Comparison of ENCODE assay signal across 15 mouse cellular contexts in genomic region chr3:154927757-154928156, GRCm38 (mm10).
A peak's percentile ranks its signal among the peaks of the same experiment; 100 is the strongest.
DNase-seq lines count a peak whose midpoint lies in the region; ATAC-seq and TF ChIP-seq lines count a peak whose summit lies in the region.
"Had no signal": no experiment of that assay in that cellular context is flagged by ENCODE, and none has a peak within 500 bp of the region (broad histone marks: within the 10 kb centered on the region; RNA-seq: fewer than 3 reads in every experiment).

No protein-coding gene starts in this region.

- no peak overlapping the region for H3K4me2 ChIP-seq in forebrain, embryonic 15.5 days (replicated peaks)
- H3K4me2 ChIP-seq in hindbrain, embryonic 11.5 days (replicated peaks; ENCODE audit: low read depth, low read length) = no peak overlapping the region
- H3K4me2 ChIP-seq in midbrain, embryonic 14.5 days (ENCODE audit: low read length) = peak overlapping the region; percentile 3; the same call in 1 of the 2 replicates
- no peak overlapping the region for H3K4me2 ChIP-seq in lung, postnatal 0 days (replicated peaks; ENCODE audit: low read depth, low read length)
- H3K4me2 ChIP-seq: embryonic facial prominence, embryonic 15.5 days; limb, embryonic 12.5 days had no signal

- H3K4me1 ChIP-seq in forebrain, embryonic 15.5 days = peaks cover 4% of the 10 kb centered on the region; the same call in 1 of the 2 replicates
- H3K4me1 ChIP-seq in forebrain, embryonic 10.5 days = peaks cover 7% of the 10 kb centered on the region
- no peaks in the 10 kb centered on the region for H3K4me1 ChIP-seq in hindbrain, embryonic 11.5 days (replicated peaks; ENCODE audit: control insufficient read depth, insufficient read depth, low read length)
- peaks cover 10% of the 10 kb centered on the region; the same call in 1 of the 2 replicates for H3K4me1 ChIP-seq in midbrain, embryonic 14.5 days (ENCODE audit: control insufficient read depth, insufficient read depth, low read length)
- no peaks in the 10 kb centered on the region for H3K4me1 ChIP-seq in lung, postnatal 0 days (ENCODE audit: insufficient read depth, low read depth, low read length)
- H3K4me1 ChIP-seq: embryonic facial prominence, embryonic 15.5 days; limb, embryonic 12.5 days had no signal

- 43% methylated on average over 8 of the region's 8 CpGs for WGBS in forebrain, embryonic 15.5 days
- 64% methylated on average over 8 of the region's 8 CpGs for WGBS in forebrain, embryonic 10.5 days
- WGBS in hindbrain, embryonic 11.5 days = 57% methylated on average over 8 of the region's 8 CpGs
- 42% methylated on average over 8 of the region's 8 CpGs for WGBS in midbrain, embryonic 14.5 days
- 62% methylated on average over 8 of the region's 8 CpGs for WGBS in lung, postnatal 0 days

- DNase-seq in forebrain, embryonic 10.5 days (ENCODE audit: extremely low spot score, low spot score) = no peak
- DNase-seq in brain, embryonic 14.5 days (ENCODE audit: low read depth) = peak; percentile 71
- DNase-seq in hindbrain, embryonic 11.5 days (ENCODE audit: low spot score) = peak; percentile 5
- DNase-seq in midbrain, embryonic 14.5 days = peak; percentile 58
- no peak for DNase-seq in lung, postnatal 0 days (ENCODE audit: low spot score)
- no peak for DNase-seq in adrenal gland, postnatal 14 days
- DNase-seq: cerebellum, adult 8-10 months; lung, postnatal 14 days; right cerebral cortex, postnatal 25 days had no signal

- no peaks in the 10 kb centered on the region for H3K27me3 ChIP-seq in forebrain, embryonic 15.5 days
- H3K27me3 ChIP-seq in forebrain, embryonic 10.5 days (ENCODE audit: poor library complexity, severe bottlenecking) = no peaks in the 10 kb centered on the region
- H3K27me3 ChIP-seq in hindbrain, embryonic 11.5 days (ENCODE audit: control insufficient read depth, insufficient read depth, low read length) = no peaks in the 10 kb centered on the region
- H3K27me3 ChIP-seq in midbrain, embryonic 14.5 days (ENCODE audit: control insufficient read depth, insufficient read depth, low read length) = no peaks in the 10 kb centered on the region
- H3K27me3 ChIP-seq in lung, postnatal 0 days (replicated peaks; ENCODE audit: insufficient read depth, low read length) = no peaks in the 10 kb centered on the region
- H3K27me3 ChIP-seq: embryonic facial prominence, embryonic 15.5 days; limb, embryonic 12.5 days had no signal

- H3K9ac ChIP-seq in forebrain, embryonic 15.5 days (replicated peaks) = no peak overlapping the region
- H3K9ac ChIP-seq in hindbrain, embryonic 11.5 days (ENCODE audit: low read depth, low read length) = no peak overlapping the region
- no peak overlapping the region for H3K9ac ChIP-seq in midbrain, embryonic 14.5 days (replicated peaks; ENCODE audit: low read length)
- no peak overlapping the region for H3K9ac ChIP-seq in lung, postnatal 0 days (replicated peaks; ENCODE audit: low read depth)
- H3K9ac ChIP-seq: embryonic facial prominence, embryonic 15.5 days; limb, embryonic 12.5 days; liver, embryonic 14.5 days had no signal

- H3K27ac ChIP-seq in forebrain, embryonic 15.5 days (replicated peaks) = no peak overlapping the region
- H3K27ac ChIP-seq in forebrain, embryonic 10.5 days = no peak overlapping the region
- no peak overlapping the region for H3K27ac ChIP-seq in hindbrain, embryonic 11.5 days (ENCODE audit: low read depth, low read length)
- peak overlapping the region; percentile 32; the same call in 1 of the 2 replicates for H3K27ac ChIP-seq in midbrain, embryonic 14.5 days (replicated peaks; ENCODE audit: low read depth, low read length)
- no peak overlapping the region for H3K27ac ChIP-seq in lung, postnatal 0 days (ENCODE audit: low read length)
- H3K27ac ChIP-seq: embryonic facial prominence, embryonic 15.5 days; limb, embryonic 12.5 days; liver, embryonic 14.5 days had no signal

- H3K9me3 ChIP-seq in forebrain, embryonic 15.5 days = no peaks in the 10 kb centered on the region
- H3K9me3 ChIP-seq in forebrain, embryonic 10.5 days = no peaks in the 10 kb centered on the region
- H3K9me3 ChIP-seq in hindbrain, embryonic 11.5 days (ENCODE audit: control insufficient read depth, low read length) = no peaks in the 10 kb centered on the region
- H3K9me3 ChIP-seq in midbrain, embryonic 14.5 days (ENCODE audit: control insufficient read depth, low read length) = no peaks in the 10 kb centered on the region
- H3K9me3 ChIP-seq in lung, postnatal 0 days (ENCODE audit: low read length) = no peaks in the 10 kb centered on the region
- H3K9me3 ChIP-seq: embryonic facial prominence, embryonic 15.5 days; limb, embryonic 12.5 days had no signal

- 0 out of 2 replicates have a peak, but pooled peaks have one; percentile 26 for ATAC-seq in forebrain, embryonic 15.5 days (replicated peaks)
- ATAC-seq in hindbrain, embryonic 11.5 days (ENCODE audit: low FRiP score) = peak; percentile 14; the same call in 1 of the 2 replicates
- no peak for ATAC-seq in midbrain, embryonic 14.5 days (ENCODE audit: low FRiP score, low TSS enrichment)
- no peak for ATAC-seq in lung, postnatal 0 days
- ATAC-seq in megakaryocyte-erythroid progenitor cell, adult 5-6 weeks (replicated peaks; ENCODE audit: low FRiP score, low TSS enrichment, poor library complexity, severe bottlenecking) = no peak
- ATAC-seq: inflammation-experienced regulatory T-cells, adult 6 months had no signal

- TF ChIP-seq POLR2A in brain, embryonic 14.5 days (IDR thresholded peaks at IDR 0.05; ENCODE audit: borderline replicate concordance, extremely low read depth, insufficient read depth, insufficient read length, poor library complexity, severe bottlenecking) = no peak

- TF ChIP-seq EP300 in lung, postnatal 0 days (IDR thresholded peaks at IDR 0.05) = no peak

- no peak for TF ChIP-seq CTCF in brain, embryonic 14.5 days (IDR thresholded peaks at IDR 0.05; ENCODE audit: borderline replicate concordance, extremely low read depth, insufficient read depth, insufficient read length)
- no peak for TF ChIP-seq CTCF in lung, postnatal 0 days (IDR thresholded peaks at IDR 0.05)

- H3K36me3 ChIP-seq in forebrain, embryonic 15.5 days = no peaks in the 10 kb centered on the region
- H3K36me3 ChIP-seq in forebrain, embryonic 10.5 days (replicated peaks) = no peaks in the 10 kb centered on the region
- H3K36me3 ChIP-seq in hindbrain, embryonic 11.5 days (ENCODE audit: control insufficient read depth, insufficient read depth, low read length) = no peaks in the 10 kb centered on the region
- H3K36me3 ChIP-seq in midbrain, embryonic 14.5 days (ENCODE audit: control insufficient read depth, insufficient read depth, low read length) = no peaks in the 10 kb centered on the region
- no peaks in the 10 kb centered on the region for H3K36me3 ChIP-seq in lung, postnatal 0 days (ENCODE audit: insufficient read depth, low read length)
- H3K36me3 ChIP-seq: embryonic facial prominence, embryonic 15.5 days; limb, embryonic 12.5 days had no signal

- no peak overlapping the region for H3K4me3 ChIP-seq in forebrain, embryonic 15.5 days
- H3K4me3 ChIP-seq in forebrain, embryonic 10.5 days = no peak overlapping the region
- no peak overlapping the region for H3K4me3 ChIP-seq in hindbrain, embryonic 11.5 days (ENCODE audit: low read depth, low read length)
- no peak overlapping the region for H3K4me3 ChIP-seq in midbrain, embryonic 14.5 days (replicated peaks; ENCODE audit: low read depth, low read length)
- no peak overlapping the region for H3K4me3 ChIP-seq in lung, postnatal 0 days (ENCODE audit: low read depth, low read length)
- H3K4me3 ChIP-seq: embryonic facial prominence, embryonic 15.5 days; limb, embryonic 12.5 days had no signal

Comparison
In these comparisons a context has a peak if more than half of its experiments do, and no peak if none do; other contexts are left out.
1. ATAC-seq: peak in forebrain, embryonic 15.5 days (single experiment) and hindbrain, embryonic 11.5 days (single experiment); none in midbrain, embryonic 14.5 days (single experiment), lung, postnatal 0 days (single experiment) and megakaryocyte-erythroid progenitor cell, adult 5-6 weeks (single experiment).
2. DNase-seq: peak in brain, embryonic 14.5 days (single experiment), hindbrain, embryonic 11.5 days (single experiment) and midbrain, embryonic 14.5 days (single experiment); none in forebrain, embryonic 10.5 days (single experiment), lung, postnatal 0 days (single experiment) and adrenal gland, postnatal 14 days (single experiment).